Mouse (Mus musculus) fat pad, adult 2 months (tissue): ENCODE data around the gene Ooep.
"Not testable (repeated sequence)": the region's sequence is repeated elsewhere in the genome, so short reads cannot be mapped to it uniquely, and the experiment has no call there.

Experiments
- DNase-seq: peaks from one replicate; pipeline ENCODE4 v3.0.0-alpha.2; 2011; ENCODE audit warnings: low read depth, low spot score; ENCODE audit errors: extremely low read depth

Gene Ooep

GRCm38 (mm10) chr9:78327289-78327688 lies 51.2 kb downstream of the Ooep start, which contains the start of gene Omt2b:
Gene Omt2b, plus strand, starts transcription at chr9:78327589.
- not testable (repeated sequence) for DNase-seq
